Mouse (Mus musculus): Measurements from ENCODE around the gene Tmem229a.

DNA sequence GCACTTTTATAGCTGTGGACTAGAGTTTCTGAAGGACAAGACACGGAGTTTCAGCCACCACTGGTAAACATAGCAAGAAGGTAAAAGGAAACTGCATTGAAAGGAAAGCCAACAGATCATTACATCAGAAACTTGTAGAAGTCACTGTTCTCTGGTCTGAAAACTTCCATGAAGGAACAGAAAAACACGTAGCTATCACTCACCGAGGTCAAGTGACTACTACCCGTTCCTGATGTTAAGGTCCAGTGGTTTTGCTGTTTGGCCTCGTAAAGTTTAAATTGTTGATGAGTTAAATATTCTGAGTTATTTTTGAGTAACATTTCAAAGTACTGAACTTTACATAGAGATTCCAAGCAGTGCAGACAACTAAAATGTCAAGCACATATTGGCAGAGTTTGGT lies 2.0 kb downstream of the Tmem229a start:
- no peak for TF ChIP-seq CTCF (IDR thresholded peaks at IDR 0.05; ENCODE audit: insufficient read depth, low read length)
- no peak for TF ChIP-seq POLR2A (IDR thresholded peaks at IDR 0.05; ENCODE audit: borderline replicate concordance, extremely low read depth, low read depth, low read length)
